Mouse (Mus musculus) CD4-positive naive resting alpha-beta T cell, adult 57 days (primary cell): Measurements from ENCODE around the gene Tspyl2. TPM values are rescaled to one million over a fixed set of nuclear protein-coding genes. Genes with fewer than 3 reads are reported as not detected.

Experiments
- total RNA-seq: library from RNA; stranded (reverse); gene quantifications from one replicate; pipeline ENCODE4 v1.2.4, GENCODE M21; 2023

The Tspyl2 gene
- 58.3 TPM for total RNA-seq

GRCm38 (mm10) chrX:152342358-152342901, at the start of gene Tspyl2:
Gene Tspyl2 (minus strand): TSS chrX:152342425.

GRCm38 (mm10) chrX:152368397-152369273, 26.4 kb upstream of the Tspyl2 start, which contains the start of gene Gpr173:
Gene Gpr173 (minus strand): TSS chrX:152368704.

GRCm38 (mm10) chrX:152326996-152327688, 15.1 kb downstream of the Tspyl2 start, which contains the start of gene Kantr:
Gene Kantr (minus strand): TSS chrX:152327495.

Other genes starting within 250 kb of the Tspyl2 start
- 0.68 TPM for gene Iqsec2, start 198.2 kb downstream of the Tspyl2 start, total RNA-seq
- 132 TPM for gene Kdm5c, start 109.4 kb downstream of the Tspyl2 start, total RNA-seq
- gene Kantr, start 14.9 kb downstream of the Tspyl2 start, total RNA-seq: 13.3 TPM
- not detected for gene Gpr173, start 26.3 kb upstream of the Tspyl2 start, total RNA-seq
- gene Cldn34a, start 220.9 kb upstream of the Tspyl2 start, total RNA-seq: not detected